Mouse (Mus musculus) kidney, adult 8-10 months (tissue): ENCODE measurements around the gene Lrrfip1.

Experiments used
- DNase-seq, 2 experiments: peaks; one replicate each; pipeline ENCODE4 v3.0.0; 2022

Gene Lrrfip1

DNA sequence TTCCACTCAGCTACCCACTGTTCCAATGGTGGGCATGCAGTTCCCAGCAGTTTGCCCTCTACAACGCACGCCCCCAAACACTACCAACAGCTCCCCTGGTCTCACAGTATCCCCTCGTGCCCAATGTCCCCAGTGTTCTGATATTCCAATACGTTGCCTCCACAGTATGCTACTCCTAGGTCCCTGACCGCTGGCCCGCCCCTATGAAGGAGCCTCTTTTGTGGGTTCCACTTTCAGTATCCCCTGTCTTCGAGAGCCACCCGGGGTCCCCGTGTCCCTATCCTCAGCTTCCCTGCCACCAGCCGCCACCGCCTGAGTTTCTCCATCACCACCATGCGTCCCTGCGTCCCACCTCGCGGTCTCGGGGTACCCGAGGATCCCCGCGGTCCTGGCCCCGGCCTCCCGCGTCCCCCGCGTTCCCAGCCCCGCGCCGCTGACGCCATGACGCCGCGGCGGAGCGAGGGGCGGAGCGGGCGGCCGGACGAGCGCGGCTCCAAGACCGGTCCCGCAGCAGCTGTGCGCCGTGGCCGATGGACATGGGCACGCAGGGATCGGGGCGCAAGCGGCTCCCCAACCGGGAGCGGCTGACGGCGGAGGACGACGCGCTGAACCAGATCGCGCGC, at the start of gene Lrrfip1:
TSS of gene Lrrfip1 (plus strand) at position 470 of the 623 bp plus-strand sequence.
- no peak for DNase-seq

GRCm38 (mm10) chr1:90949309-90949708, 49.2 kb upstream of the Lrrfip1 start:
- no peak for DNase-seq

DNA sequence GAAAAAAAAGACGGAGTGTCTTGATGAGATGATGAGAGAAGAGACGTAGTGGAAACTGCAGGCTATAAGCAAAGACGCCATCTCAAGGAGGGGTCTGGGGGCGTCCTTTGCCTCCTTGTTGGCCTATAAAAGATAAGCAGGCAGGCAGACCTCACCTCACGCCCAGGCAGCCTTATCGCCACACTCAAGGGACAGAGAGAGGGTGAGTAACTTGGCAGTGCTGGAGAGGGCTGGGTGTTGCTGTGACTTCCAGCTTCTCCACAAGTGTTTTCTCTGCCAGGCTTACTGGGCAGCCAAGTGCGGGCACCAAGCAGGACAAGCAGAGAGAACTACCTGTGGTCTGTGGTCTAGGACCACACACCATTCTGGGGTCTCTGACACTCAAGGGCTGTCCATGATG, 46.9 kb upstream of the Lrrfip1 start:
- DNase-seq, result no peak

- DNase-seq, result no peak
Measured at GRCm38 (mm10) chr1:90952808-90953207, 45.7 kb upstream of the Lrrfip1 start, which contains the start of gene Prlh. Gene Prlh (plus strand): TSS chr1:90953108.

- DNase-seq, result no peak
Measured at GRCm38 (mm10) chr1:90953688-90954087, 44.8 kb upstream of the Lrrfip1 start.

DNA sequence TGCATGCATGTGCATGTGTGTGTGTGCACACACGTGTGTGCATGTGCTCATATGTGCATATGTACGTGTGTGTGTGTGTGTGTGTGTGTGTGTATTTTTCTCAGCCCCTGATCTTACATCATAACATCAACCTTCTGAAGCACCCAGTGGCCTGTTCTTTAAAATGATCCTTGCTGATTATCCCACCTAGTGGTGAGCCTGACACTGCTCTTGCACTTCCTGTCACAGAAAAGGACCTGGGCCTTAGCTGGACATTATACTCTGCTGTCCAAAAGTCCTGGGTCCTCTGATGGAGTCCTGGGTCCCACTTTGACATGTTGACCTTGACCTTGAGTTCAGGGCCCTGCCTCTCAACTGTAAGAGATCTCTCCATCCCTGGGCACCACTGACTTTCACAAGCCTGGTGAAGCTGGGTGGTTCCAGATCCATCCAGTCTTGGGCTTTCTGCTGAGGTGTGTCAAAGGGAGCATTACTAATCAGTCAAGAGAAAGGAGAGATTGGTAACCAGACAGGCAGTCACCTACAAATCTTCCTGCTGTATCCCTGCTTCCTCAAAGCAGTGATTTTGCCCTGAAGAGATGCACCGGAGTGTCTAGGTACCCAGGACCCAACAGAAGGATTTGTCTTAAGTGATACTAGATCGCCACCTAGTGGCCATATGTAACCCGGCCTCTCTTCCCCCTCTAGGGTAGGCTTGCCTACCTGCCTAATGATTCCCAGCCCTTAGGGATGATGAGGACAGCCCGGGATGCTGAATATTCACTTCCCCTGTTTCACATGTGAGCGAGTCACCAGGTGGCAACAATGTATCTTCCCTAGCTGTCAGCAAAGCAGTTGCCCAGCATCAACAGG, 42.1 kb upstream of the Lrrfip1 start:
- peak; percentile 43 to 68 for DNase-seq

- peak in 1 of 2 experiments; percentile 20 for DNase-seq
Measured at GRCm38 (mm10) chr1:90962526-90962925, 36.0 kb upstream of the Lrrfip1 start.

- DNase-seq, result peak; percentile 24 to 71
Measured at GRCm38 (mm10) chr1:90962994-90963393, 35.5 kb upstream of the Lrrfip1 start.

GRCm38 (mm10) chr1:90967583-90967982, 31.0 kb upstream of the Lrrfip1 start:
- DNase-seq, result peak; percentile 77 to 83

DNA sequence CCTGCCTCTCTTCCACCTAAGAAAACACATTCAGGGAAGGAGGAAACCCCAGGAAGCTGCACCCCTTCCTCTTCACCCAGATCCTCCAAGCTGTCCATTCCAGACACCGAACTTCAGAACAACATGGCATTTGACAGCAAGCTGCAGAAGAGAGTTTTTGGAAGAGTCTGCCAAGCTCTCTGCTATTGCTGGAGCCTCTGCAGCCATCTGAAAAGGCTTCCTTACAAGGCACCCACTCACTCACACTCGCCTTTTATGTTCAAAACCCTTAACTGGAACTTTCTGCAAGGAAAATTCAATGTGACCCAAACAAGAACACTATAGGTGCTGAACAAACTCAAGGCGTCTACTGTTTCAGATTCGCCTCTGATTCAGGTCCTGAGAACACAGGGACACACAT, 29.9 kb upstream of the Lrrfip1 start:
- no peak for DNase-seq

DNA sequence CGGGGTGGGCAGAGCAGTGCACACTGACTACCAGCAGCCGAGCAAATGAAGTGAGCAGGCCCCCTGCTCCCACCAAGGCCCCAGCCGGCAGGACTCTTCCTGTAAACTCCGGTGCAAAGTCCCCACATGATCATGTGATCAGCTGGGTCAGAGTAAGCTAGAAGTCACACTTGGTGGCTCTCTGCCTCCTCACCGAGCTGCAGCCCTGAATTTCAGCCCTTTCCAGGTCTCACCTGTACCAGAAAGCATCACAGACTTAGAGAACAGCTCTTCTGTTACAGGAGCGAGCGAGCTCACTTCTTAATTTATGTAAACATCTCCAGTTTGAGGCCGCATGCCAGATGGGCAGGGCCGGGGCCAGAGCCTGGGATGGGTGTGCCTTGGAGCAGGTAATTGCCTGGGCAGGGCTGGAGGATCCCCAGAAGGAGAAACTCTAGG, 29.2 kb upstream of the Lrrfip1 start, which contains the start of gene Rab17:
TSS of gene Rab17 (minus strand) at position 315 of the 438 bp plus-strand sequence.
- DNase-seq, result peak; percentile 69 to 75

- peak; percentile 21 to 39 for DNase-seq
Measured at GRCm38 (mm10) chr1:90969881-90970390, 28.6 kb upstream of the Lrrfip1 start.

DNA sequence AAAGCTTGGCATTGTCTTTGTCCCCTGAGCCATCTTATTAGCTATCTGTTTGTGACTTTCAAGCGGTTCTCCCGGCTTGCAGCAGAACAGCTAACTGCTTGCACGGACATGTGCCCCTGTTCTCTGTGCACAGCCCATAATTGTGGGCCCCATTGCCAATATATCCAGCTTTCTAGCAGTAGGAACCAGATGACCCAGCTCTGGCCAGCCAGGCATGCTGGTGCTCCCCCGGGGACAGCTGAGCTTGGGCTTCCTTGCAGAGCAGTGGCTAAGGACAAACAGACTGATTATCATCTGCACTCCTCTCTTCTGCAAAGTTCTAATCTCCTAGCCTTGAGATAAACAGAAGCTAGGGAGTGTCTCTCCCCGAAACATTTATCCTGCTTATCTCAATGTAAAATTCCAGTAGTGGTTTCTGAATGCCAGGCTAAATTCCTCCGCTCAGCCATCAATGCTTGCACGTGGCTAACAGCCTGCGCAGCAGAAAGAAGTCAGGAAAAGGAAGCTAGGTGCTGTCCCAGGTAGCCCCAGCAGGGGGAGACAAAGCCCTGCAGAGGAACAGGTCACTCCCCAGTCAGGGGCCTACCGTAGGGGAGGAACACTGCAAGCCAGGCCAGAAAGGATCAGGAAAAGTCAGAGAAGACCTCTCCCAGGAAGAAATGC, 25.5 kb upstream of the Lrrfip1 start:
- DNase-seq, result peak; percentile 89 to 97

GRCm38 (mm10) chr1:90973574-90973911, 25.0 kb upstream of the Lrrfip1 start:
- DNase-seq, result no peak

DNA sequence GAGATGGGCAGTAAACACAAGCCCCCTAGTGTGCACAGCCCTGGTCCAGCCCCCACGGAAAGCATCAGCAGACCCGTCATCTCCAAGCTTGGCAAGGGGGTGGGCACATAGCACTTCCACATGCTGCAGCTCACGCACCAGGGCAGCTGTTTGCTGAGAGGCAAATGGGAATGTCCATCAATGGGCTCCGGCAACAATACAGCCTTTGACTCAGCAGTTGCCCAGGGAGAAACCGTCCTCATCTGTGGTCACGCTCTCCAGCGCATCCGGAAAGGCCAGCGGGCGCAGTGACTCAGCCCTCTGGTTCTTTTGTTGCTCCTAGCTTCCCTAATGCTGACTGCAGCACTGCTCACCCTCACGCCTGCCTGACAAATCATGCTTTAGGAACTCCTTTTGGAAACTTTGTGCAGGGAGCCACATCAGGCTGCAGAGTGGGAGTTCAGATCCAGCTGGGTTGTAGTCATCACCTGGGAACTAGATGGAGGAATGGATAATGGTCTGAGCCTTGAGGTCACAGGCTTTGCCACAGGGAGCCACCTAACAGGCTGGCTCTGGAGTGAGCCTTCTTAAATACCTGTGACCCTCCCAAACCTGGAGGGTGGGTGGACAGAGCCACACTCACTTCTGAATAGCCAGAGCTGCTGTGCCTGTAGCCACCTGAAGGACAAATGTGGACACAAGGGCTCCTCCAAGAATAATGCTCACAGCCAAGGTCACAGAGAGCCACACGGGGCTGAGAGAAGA, 23.5 kb upstream of the Lrrfip1 start:
- peak in 1 of 2 experiments; percentile 38 for DNase-seq

DNA sequence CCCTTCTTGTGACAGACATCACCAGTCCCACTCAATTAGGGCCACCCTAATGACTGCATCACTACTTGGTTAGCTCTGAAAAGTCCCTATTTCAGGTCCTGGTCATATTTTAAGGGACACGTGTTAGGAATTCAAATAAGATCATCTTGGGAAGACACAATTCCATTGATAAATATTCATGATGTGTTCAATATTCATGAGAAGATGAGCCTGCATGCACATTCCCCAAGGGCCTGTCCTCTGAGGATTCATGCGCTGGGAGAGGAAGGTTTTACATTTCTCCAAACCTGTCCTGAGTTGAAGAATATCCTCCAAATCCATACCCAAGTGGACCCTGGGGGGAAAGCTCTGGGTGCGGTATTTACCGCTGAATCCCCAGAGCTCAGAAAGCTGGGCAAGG, 22.6 kb upstream of the Lrrfip1 start:
- no peak for DNase-seq

GRCm38 (mm10) chr1:90980638-90981330, 17.8 kb upstream of the Lrrfip1 start:
- DNase-seq, result peak in 1 of 2 experiments; percentile 39

GRCm38 (mm10) chr1:90981346-90981745, 17.2 kb upstream of the Lrrfip1 start:
- DNase-seq, result no peak

DNA sequence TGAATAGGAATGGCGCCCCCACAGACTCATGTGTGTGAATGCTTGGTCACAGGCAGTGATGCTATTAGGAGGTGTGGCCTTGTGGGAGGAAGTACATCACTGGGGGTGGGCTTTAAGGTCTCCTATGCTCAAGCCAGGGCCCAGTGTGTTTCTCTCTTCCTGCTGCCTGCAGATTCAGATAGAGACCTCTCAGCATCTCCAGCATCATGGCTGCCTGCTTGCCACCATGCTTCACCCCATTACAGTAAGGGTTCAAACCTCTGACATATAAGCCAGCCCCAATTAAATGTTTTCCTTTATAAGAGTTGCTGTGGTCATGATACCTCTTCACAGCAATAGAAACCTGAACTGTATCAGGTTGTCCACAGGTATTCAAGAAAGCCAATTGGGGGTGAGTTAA, 2.6 kb upstream of the Lrrfip1 start:
- no peak for DNase-seq

- DNase-seq, result no peak
Measured at GRCm38 (mm10) chr1:90997136-90997535, 1.4 kb upstream of the Lrrfip1 start.

- DNase-seq, result no peak
Measured at GRCm38 (mm10) chr1:90997641-90998040, 896 bp upstream of the Lrrfip1 start.
